Mouse (Mus musculus) erythroid progenitor cell, adult 5-6 weeks (primary cell): ENCODE measurements around the gene Atxn1. TPM values are rescaled to one million over a fixed set of nuclear protein-coding genes. Genes with fewer than 3 reads are reported as not detected.

ENCODE experiments used
- ATAC-seq: replicated peaks from 2 replicates; pipeline ENCODE4 v1.8.0; 2016; ENCODE audit warnings: moderate number of reproducible peaks, mild to moderate bottlenecking, moderate TSS enrichment, inconsistent platforms; ENCODE audit not compliant: poor library complexity, low FRiP score, severe bottlenecking
- total RNA-seq, 2 experiments: library from RNA; stranded (forward) in 1 of 2; stranded (reverse) in 1 of 2; fragments of 150-400 nt in 1 of 2; fragments of 186-747, 209-891 nt in 1 of 2; gene quantifications; 2 replicates each; pipeline versions ENCODE4 v1.2.3 to v1.2.4; 2015 to 2017; ENCODE audit warnings: low replicate concordance in 2 of 2

The Atxn1 gene
- total RNA-seq, 2 experiments from 2014 or later = 7.2 to 30.2 TPM

GRCm38 (mm10) chr13:45904456-45904855 lies 60.4 kb downstream of the Atxn1 start:
- ATAC-seq = no peak

- no peak for ATAC-seq
Measured at GRCm38 (mm10) chr13:45903519-45904274, 61.1 kb downstream of the Atxn1 start.

DNA sequence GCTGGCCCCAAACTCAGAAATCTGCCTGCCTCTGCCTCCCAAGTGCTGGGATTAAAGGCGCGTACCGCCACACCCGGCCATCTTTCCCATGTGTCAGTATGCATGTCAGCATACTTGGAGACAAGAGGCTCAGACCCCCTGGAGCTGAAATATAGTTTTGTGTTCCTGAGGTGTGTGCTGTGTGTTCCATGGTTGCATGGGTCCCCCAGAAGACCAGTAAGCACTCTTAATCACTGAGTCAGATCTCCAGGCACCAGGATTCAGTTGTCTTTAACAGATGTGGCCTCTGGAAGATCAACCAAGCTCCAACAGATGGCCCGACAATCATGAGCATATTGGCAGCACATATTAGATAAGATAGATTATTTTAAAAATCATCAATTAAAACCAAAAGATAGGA lies 62.4 kb downstream of the Atxn1 start:
- no peak for ATAC-seq

DNA sequence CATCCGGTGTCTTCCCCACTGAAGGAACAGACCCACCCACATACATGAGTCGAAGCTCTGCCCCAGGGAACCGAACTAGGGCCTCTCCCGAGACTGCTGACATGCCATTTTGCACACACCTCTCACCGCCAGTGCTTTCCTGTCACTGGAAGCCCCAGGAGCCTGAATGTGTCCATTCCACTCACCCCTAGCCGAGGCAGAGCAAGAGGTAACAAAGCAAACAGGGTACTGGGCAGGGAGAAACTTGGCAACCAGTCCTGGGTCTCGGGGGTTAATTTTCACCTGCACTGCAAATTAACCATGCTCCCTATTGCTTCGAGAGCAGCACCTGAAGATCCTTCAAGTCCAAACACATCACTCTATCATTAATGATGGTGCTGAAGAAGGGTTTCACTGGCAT lies 64.0 kb downstream of the Atxn1 start:
- no peak for ATAC-seq

- no peak for ATAC-seq
Measured at GRCm38 (mm10) chr13:45897571-45897970, 67.2 kb downstream of the Atxn1 start.

DNA sequence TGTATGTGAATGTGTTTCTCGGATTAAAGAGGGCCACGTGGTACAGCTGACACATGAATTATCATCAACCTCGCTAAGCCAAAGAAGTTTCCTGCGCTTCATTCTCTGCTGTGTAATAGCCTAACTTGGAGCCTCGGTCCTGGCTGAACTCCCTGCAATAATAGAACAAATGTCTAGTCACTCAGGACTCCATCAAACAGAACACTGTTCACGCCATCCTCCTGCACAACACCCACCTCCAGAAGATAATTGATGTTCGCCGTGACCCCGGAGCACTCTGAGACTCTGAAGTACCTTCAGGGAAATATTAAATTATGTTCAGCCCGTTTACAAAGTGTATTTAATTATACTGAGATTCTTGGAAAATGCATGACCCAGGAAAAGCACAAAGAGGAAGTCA lies 70.0 kb downstream of the Atxn1 start:
- ATAC-seq = no peak

- no peak for ATAC-seq
Measured at GRCm38 (mm10) chr13:45894234-45894633, 70.6 kb downstream of the Atxn1 start.

- ATAC-seq = no peak
Measured at GRCm38 (mm10) chr13:45891073-45891472, 73.7 kb downstream of the Atxn1 start.

DNA sequence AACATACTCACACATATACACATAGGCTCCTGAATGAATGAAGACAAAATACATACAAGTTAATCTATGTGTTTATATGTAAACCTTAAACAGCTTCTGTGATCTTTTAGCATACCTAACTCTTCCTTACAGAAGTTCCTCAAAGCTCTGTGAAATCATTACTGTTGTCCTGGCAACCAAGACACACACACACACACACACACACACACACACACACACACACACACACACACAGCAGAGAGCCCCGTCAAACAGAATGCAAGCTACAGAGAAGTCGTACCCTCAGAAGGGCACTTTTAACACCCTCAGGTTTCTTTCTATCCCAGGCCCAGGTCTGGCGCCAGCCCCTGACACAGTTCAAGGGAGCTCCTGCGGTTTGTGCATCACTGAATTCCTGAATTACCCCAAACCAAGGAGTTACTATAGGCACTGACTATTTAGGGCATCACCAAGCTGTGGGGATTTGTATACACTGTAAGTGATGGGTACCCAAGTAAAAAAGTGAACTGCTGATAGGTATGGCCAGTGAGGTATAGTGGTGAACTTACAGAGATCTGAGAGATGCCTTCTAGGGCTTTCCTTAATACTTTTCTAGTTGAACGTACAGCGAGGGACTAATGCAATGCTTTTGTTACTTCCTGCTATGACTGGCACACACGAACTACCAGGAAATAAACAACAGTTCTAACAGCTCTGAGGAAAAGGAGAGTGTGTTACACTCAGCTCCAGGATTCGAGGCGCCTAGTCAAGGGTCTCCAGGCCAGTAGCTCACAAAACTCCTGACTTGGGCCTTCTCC lies 75.7 kb downstream of the Atxn1 start:
- ATAC-seq = no peak

- ATAC-seq = no peak
Measured at GRCm38 (mm10) chr13:45884878-45885277, 79.9 kb downstream of the Atxn1 start.

DNA sequence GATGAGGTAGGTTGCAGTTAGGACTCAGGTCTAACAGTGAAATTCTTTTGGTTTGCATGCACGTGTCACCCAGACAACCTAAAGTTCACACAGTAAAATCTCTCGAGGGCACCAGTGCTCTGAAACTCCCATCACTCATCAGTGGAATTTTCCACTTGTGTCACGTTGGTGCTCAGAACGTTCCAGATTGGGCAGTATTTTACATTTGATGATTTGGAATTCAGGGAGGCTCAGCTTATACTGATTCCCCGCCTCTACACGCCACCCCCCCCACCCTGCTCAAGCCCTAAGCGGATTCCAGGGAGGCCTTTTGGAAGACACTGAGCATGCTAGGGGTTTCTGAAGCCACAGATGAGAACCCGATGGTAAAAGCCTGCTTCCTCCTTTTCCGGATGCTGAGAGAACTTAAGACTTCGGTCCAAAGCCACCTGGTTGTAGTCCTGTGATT lies 81.0 kb downstream of the Atxn1 start:
- no peak for ATAC-seq

- ATAC-seq = no peak
Measured at GRCm38 (mm10) chr13:45882976-45883440, 81.8 kb downstream of the Atxn1 start.

DNA sequence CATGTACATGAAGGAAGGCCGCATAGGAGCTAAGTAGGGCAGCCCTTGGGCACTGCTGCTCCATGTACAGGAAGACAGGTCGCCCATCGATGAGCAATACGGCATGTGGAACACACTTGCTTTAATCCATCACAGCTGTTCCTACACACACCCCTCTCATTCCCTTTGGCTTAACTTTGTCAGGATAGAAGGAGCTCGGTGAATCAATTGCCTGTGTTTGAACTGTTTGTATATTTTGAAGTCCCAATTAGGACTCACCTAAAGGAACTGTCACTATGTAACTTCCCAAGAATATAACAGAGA lies 84.3 kb downstream of the Atxn1 start:
- ATAC-seq = no peak

- no peak for ATAC-seq
Measured at GRCm38 (mm10) chr13:45879746-45880542, 84.9 kb downstream of the Atxn1 start.

DNA sequence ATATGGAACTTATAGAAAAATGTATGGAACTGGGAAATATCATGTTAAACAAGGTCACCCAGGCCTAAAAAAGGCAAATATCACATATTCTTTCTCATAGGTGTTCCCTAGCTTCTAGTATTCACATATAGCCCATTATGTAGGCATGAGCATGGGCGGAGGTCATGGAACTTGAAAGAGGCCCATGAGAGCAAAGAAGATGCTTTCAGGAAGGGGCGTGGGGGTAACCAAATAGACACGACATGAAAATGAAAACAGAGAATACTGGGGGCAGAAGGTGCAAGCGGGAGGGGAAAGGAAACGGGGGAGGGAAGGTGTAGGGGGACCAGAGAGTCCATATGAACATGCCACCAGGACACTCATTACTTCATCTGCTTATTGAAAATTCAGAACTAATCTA lies 87.9 kb downstream of the Atxn1 start:
- no peak for ATAC-seq

DNA sequence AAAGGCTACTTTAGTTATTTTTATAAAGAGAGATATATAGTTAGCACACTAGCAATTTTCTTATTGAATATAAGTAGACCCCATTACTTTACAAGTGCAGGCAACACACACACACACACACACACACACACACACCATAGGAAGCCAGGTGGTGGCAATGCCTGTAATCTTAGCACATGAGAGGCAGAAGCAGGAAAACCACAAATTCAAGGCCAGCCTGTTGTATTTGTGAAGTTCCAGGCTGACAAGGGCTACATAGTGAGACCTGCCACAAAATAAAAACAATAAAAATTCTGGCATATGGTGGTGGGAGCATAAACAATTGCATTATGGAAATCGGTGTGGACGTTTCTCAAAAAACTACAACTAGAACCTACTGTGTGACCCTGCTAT lies 88.4 kb downstream of the Atxn1 start:
- ATAC-seq = no peak

DNA sequence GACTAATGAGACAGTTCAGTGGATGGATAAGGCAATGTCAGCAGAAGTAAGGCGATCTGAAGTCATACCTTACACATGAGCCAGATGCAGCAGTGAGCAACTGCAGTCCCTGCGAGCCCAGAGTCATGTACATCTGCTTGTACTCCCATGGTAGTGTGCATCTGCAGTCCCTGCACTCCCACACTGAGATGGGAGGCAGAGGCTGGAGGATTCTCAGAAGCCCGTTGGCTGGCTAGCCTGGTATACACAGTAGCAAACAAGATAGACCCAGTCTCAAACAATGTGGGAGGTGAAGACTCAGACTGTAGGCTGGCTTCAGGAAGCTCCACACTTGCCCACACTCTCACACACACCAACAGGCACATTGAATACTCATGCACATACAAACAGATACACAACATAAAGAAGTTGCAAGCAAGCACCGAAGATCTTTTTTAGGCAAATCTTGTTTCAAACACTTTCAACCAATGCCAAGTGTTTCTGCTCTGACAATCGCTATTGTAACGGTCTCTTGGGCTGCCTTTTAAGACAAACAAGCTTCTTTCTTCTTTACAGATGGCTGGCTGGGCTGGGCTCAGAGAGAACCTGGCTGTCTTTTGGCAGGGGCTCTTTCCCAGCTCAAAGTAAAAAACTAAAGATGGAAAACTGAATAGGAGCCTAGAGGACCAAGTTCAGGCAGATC lies 89.0 kb downstream of the Atxn1 start:
- ATAC-seq = no peak

DNA sequence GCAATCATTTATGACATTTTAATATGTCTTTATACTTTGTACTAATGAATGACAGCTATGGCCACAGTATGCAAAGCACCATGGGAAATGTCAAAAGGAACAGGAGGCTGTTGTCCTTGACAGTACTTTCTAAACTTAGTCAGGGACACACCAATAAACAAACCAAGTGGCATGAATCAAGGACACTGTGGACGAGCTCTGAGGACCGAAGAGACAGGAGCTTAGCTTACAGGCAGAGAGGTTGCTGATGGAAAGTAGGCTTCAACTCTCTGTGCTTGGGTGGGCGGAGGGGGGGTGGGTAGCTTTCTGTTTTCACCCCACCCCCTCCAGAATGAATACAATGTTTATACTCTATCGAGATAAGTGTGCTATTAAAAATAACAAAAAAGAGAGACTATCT lies 90.6 kb downstream of the Atxn1 start:
- ATAC-seq = no peak

DNA sequence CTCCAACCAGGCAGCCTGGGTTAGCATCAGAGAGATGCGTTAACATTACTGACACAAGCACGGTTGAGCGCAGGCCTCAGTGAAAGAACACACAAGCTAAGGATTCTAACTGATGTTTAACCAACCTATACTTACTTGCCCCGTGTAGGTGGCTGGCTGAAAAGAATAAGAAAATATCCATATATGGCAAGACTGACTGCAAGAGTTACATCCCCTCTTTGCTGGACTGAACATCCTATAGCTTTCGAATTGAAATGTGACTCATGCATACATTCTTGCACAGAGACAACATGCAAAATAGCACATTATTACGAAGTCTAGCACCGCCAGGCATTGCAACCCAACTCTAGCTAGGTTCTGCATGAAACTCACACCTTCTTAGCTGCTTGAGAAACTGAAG lies 91.8 kb downstream of the Atxn1 start:
- no peak for ATAC-seq
